Mouse (Mus musculus) stomach, embryonic 14.5 days (tissue): ENCODE measurements around the gene Mei1. TPM values are rescaled to one million over a fixed set of nuclear protein-coding genes. Genes with fewer than 3 reads are reported as not detected.

Experiments used
- ATAC-seq: fragments of 200-750 bp; cut with Nextera tagmentation; 2 replicates; pipeline ENCODE4 v1.8.0; 2017; ENCODE audit warnings: low read depth, moderate TSS enrichment; ENCODE audit not compliant: insufficient number of reproducible peaks, insufficient read depth, low FRiP score
- H3K27ac ChIP-seq: fragments of 300-500 bp; sonication (generic); 2 replicates; pipeline ENCODE4 v1.5.1; 2014; ENCODE audit warnings: mild to moderate bottlenecking, low read length, moderate library complexity, mixed read lengths
- H3K27me3 ChIP-seq: fragments of 300-500 bp; sonication (generic); 2 replicates; pipeline ENCODE4 v1.6.1; 2014; ENCODE audit warnings: low read length, control low read depth, mixed read lengths; ENCODE audit not compliant: control insufficient read depth, insufficient read depth
- H3K36me3 ChIP-seq: fragments of 300-500 bp; sonication (generic); 2 replicates; pipeline ENCODE4 v1.6.1; 2014; ENCODE audit warnings: mild to moderate bottlenecking, control low read depth, low read length, moderate library complexity, mixed read lengths; ENCODE audit not compliant: control insufficient read depth, insufficient read depth
- H3K4me1 ChIP-seq: fragments of 300-500 bp; sonication (generic); 2 replicates; pipeline ENCODE4 v1.6.1; 2014; ENCODE audit warnings: low read length, control low read depth, mixed read lengths; ENCODE audit not compliant: control insufficient read depth, insufficient read depth
- H3K4me2 ChIP-seq: fragments of 300-500 bp; sonication (generic); replicated peaks from 2 replicates; pipeline ENCODE4 v1.6.1; 2014; ENCODE audit warnings: low read depth, low read length, control low read depth
- H3K4me3 ChIP-seq: fragments of 300-500 bp; sonication (generic); 2 replicates; pipeline ENCODE4 v1.5.1; 2014; ENCODE audit warnings: low read depth, low read length, control low read depth
- H3K9ac ChIP-seq: fragments of 300-500 bp; sonication (generic); replicated peaks from 2 replicates; pipeline ENCODE4 v1.6.1; 2014; ENCODE audit warnings: low read depth, mild to moderate bottlenecking, control low read depth, low read length, moderate library complexity, mixed read lengths
- H3K9me3 ChIP-seq: fragments of 300-500 bp; sonication (generic); 2 replicates; pipeline ENCODE4 v1.6.1; 2016; ENCODE audit warnings: low read depth, low read length, control low read depth; ENCODE audit not compliant: control insufficient read depth
- WGBS: fragments of 180-500 bp; shearing (Covaris S2); extraction: QIAGEN DNeasy Blood & Tissue Kit; methylation state at CpG from one replicate; pipeline ENCODE4 v1.1.7; 2014; 5-methylcytosine and 5-hydroxymethylcytosine counted together
- polyA plus RNA-seq: library from polyadenylated mRNA; unstranded; fragments of >200 nt; fragmentation: Nextera tagmentation; extraction: Ambion mirVana; gene quantifications from 2 replicates; pipeline ENCODE4 v1.2.1, GENCODE M21; 2014

The Mei1 gene
- polyA plus RNA-seq, 1 experiment from 2014 or later: 0.09 TPM

GRCm38 (mm10) chr15:82169671-82170070 is 99.9 kb downstream of the Mei1 start:
- WGBS: 84% methylated on average over 5 of the region's 5 CpGs
- ATAC-seq: no peak
- peaks cover 53% of the 10 kb centered on the region for H3K36me3 ChIP-seq
- H3K27me3 ChIP-seq: no peaks in the 10 kb centered on the region
- no peaks in the 10 kb centered on the region for H3K9me3 ChIP-seq
- H3K4me2 ChIP-seq: no peak overlapping the region
- peaks cover 17% of the 10 kb centered on the region for H3K4me1 ChIP-seq
- H3K9ac ChIP-seq: no peak overlapping the region
- H3K4me3 ChIP-seq: no peak overlapping the region
- H3K27ac ChIP-seq: no peak overlapping the region

GRCm38 (mm10) chr15:82170437-82171377 is 100.9 kb downstream of the Mei1 start:
- H3K36me3 ChIP-seq: peaks cover 63% of the 10 kb centered on the region
- no peak overlapping the region for H3K4me3 ChIP-seq
- no peak for ATAC-seq
- no peak overlapping the region for H3K4me2 ChIP-seq
- H3K9ac ChIP-seq: no peak overlapping the region
- H3K9me3 ChIP-seq: no peaks in the 10 kb centered on the region
- H3K27me3 ChIP-seq: no peaks in the 10 kb centered on the region
- peaks cover 17% of the 10 kb centered on the region for H3K4me1 ChIP-seq
- 85% methylated on average over 36 of the region's 36 CpGs for WGBS
- H3K27ac ChIP-seq: no peak overlapping the region

- H3K36me3 ChIP-seq: peaks cover 79% of the 10 kb centered on the region
- no peak overlapping the region for H3K27ac ChIP-seq
- H3K9ac ChIP-seq: no peak overlapping the region
- H3K4me3 ChIP-seq: no peak overlapping the region
- H3K4me2 ChIP-seq: no peak overlapping the region
- ATAC-seq: no peak
- peaks cover 2% of the 10 kb centered on the region; the same call in 1 of the 2 replicates for H3K4me1 ChIP-seq
- H3K9me3 ChIP-seq: no peaks in the 10 kb centered on the region
- WGBS: 75% methylated on average over 8 of the region's 8 CpGs
- no peaks in the 10 kb centered on the region for H3K27me3 ChIP-seq
Observed at GRCm38 (mm10) chr15:82172648-82173047, 102.9 kb downstream of the Mei1 start.

GRCm38 (mm10) chr15:82175091-82175490 is 105.3 kb downstream of the Mei1 start:
- H3K9ac ChIP-seq: no peak overlapping the region
- WGBS: 93% methylated on average over 9 of the region's 9 CpGs
- H3K4me2 ChIP-seq: no peak overlapping the region
- no peaks in the 10 kb centered on the region for H3K4me1 ChIP-seq
- no peak overlapping the region for H3K4me3 ChIP-seq
- ATAC-seq: no peak
- no peak overlapping the region for H3K27ac ChIP-seq
- H3K36me3 ChIP-seq: peaks cover 94% of the 10 kb centered on the region
- H3K27me3 ChIP-seq: no peaks in the 10 kb centered on the region
- H3K9me3 ChIP-seq: no peaks in the 10 kb centered on the region

Other genes starting within 250 kb of the Mei1 start
- 24.5 and 25.1 TPM in 2 replicates for gene Tob2, start 211.2 kb upstream of the Mei1 start, polyA plus RNA-seq
- 153 and 157 TPM in 2 replicates for gene Phf5a, start 198.1 kb upstream of the Mei1 start, polyA plus RNA-seq
- gene Aco2, start 197.7 kb upstream of the Mei1 start, polyA plus RNA-seq: 136 and 144 TPM in 2 replicates
- 62.7 and 68.0 TPM in 2 replicates for gene Polr3h, start 143.8 kb upstream of the Mei1 start, polyA plus RNA-seq
- 15.7 and 18.3 TPM in 2 replicates for gene Csdc2, start 133.2 kb upstream of the Mei1 start, polyA plus RNA-seq
- 29.9 and 37.2 TPM in 2 replicates for gene Pmm1, start 109.1 kb upstream of the Mei1 start, polyA plus RNA-seq
- not detected in 2 replicates for gene 1700029P11Rik, start 89.5 kb upstream of the Mei1 start, polyA plus RNA-seq
- gene Xrcc6, start 82.2 kb upstream of the Mei1 start, polyA plus RNA-seq: 75.4 and 90.0 TPM in 2 replicates
- gene Desi1, start 36.1 kb upstream of the Mei1 start, polyA plus RNA-seq: 24.2 and 26.3 TPM in 2 replicates
- 283 and 284 TPM in 2 replicates for gene Snu13, start 22.4 kb upstream of the Mei1 start, polyA plus RNA-seq
- gene 4930407I10Rik, start 10.8 kb upstream of the Mei1 start, polyA plus RNA-seq: not detected in 2 replicates
- 17.7 and 18.4 TPM in 2 replicates for gene Ccdc134, start 57.9 kb downstream of the Mei1 start, polyA plus RNA-seq
- 128 and 133 TPM in 2 replicates for gene Srebf2, start 77.2 kb downstream of the Mei1 start, polyA plus RNA-seq
- gene Shisa8, start 142.8 kb downstream of the Mei1 start, polyA plus RNA-seq: 0.30 and 0.39 TPM in 2 replicates
- 0.18 TPM in 1 of 2 replicates, not detected in the other for gene Tnfrsf13c, start 154.4 kb downstream of the Mei1 start, polyA plus RNA-seq
- 72.1 and 86.7 TPM in 2 replicates for gene Cenpm, start 174.8 kb downstream of the Mei1 start, polyA plus RNA-seq
- gene 1500009C09Rik, start 182.4 kb downstream of the Mei1 start, polyA plus RNA-seq: not detected in 2 replicates
- 16.1 and 16.6 TPM in 2 replicates for gene Sept3, start 204.9 kb downstream of the Mei1 start, polyA plus RNA-seq
- gene Wbp2nl, start 229.0 kb downstream of the Mei1 start, polyA plus RNA-seq: 0.18 and 0.29 TPM in 2 replicates